Mouse (Mus musculus): ENCODE results near the gene Rnf186. TPM values are rescaled to one million over a fixed set of nuclear protein-coding genes. Genes with fewer than 3 reads are reported as not detected.
A peak's percentile ranks its signal among the peaks of the same experiment; 100 is the strongest.
"Not testable (repeated sequence)": the region's sequence is repeated elsewhere in the genome, so short reads cannot be mapped to it uniquely, and the experiment has no call there.

Rnf186 gene
- polyA plus RNA-seq, 1 experiment from 2014 or later, result 0.29 TPM

DNA sequence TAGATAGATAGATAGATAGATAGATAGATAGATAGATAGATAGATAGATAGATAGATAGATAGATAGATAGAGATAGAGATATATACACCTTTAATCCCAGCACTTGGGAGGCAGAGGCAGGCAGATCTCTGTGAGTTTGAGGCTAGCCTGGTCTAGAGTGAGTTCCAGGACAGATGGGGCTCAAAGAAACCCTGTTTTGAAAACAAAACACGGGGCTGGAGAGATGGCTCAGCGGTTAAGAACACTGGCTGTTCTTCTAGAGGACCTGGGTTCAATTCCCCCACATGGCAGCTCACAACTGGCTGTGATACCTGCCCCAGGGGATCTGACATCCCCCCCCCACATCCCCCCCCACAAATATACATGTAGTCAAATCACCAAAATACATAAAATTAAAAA lies 7.6 kb downstream of the Rnf186 start:
- not testable (repeated sequence) for H3K27ac ChIP-seq (ENCODE audit: low read length); H3K9ac ChIP-seq (ENCODE audit: low read length); ATAC-seq (replicated peaks; ENCODE audit: extremely low read depth, insufficient read depth, low FRiP score); H3K9me3 ChIP-seq (replicated peaks; ENCODE audit: control insufficient read depth, low read length); H3K4me3 ChIP-seq (ENCODE audit: low read length); H3K4me2 ChIP-seq (ENCODE audit: low read depth, low read length); H3K36me3 ChIP-seq (ENCODE audit: control insufficient read depth, insufficient read depth); H3K27me3 ChIP-seq (ENCODE audit: control insufficient read depth, insufficient read depth, low read length)
- peaks cover 20% of the 10 kb centered on the region for H3K4me1 ChIP-seq (ENCODE audit: control insufficient read depth, insufficient read depth, low read length)
- 73% methylated on average over 2 of the region's 2 CpGs for WGBS

DNA sequence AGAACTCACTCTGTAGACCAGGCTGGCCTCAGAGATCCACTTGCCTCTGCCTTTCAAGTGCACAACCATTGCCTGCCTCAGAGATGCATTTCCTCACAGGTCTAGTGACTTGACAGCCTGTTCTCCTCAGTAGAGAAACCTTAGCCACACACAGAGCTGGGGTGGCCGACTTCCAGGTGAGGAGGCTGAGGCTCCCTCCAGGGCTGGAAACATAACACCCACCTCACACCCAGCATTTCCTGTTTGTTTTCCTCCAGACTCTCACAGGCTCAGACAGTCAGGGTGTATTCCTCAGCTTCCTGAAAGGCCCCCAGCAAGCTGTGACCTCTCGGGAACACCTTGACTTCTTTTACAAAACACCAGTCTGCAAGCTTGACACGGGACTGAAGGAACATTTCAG lies 8.3 kb downstream of the Rnf186 start:
- no peak for ATAC-seq (replicated peaks; ENCODE audit: extremely low read depth, insufficient read depth, low FRiP score)
- H3K4me1 ChIP-seq (ENCODE audit: control insufficient read depth, insufficient read depth, low read length), result peaks cover 20% of the 10 kb centered on the region
- no peaks in the 10 kb centered on the region for H3K27me3 ChIP-seq (ENCODE audit: control insufficient read depth, insufficient read depth, low read length)
- 43% methylated on average over 3 of the region's 3 CpGs for WGBS
- no peak overlapping the region for H3K4me3 ChIP-seq (ENCODE audit: low read length)
- no peaks in the 10 kb centered on the region for H3K36me3 ChIP-seq (ENCODE audit: control insufficient read depth, insufficient read depth)
- H3K27ac ChIP-seq (ENCODE audit: low read length), result no peak overlapping the region
- H3K4me2 ChIP-seq (ENCODE audit: low read depth, low read length), result no peak overlapping the region
- H3K9me3 ChIP-seq (replicated peaks; ENCODE audit: control insufficient read depth, low read length), result no peaks in the 10 kb centered on the region
- H3K9ac ChIP-seq (ENCODE audit: low read length), result no peak overlapping the region

DNA sequence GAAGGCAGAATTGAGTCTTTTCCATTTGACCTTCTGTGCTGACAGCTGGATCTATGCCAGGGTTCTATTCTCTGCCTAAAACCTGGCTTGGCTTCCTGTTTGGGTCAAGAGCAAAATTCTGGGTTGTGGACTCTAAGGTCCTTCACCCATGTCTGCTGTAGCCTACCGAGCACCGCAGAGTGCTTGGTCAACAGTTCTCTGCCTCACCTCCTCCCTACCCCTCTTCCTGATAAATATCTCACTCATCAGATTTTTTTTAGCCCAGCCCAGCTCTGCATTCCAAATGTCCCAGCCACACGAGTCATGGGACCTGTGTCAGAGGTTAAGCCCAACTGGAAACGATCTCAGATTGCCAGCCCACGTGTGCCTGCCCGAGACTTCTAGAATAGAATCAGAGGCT lies 9.1 kb downstream of the Rnf186 start:
- Histone ChIP-seq H3K9me3 (replicated peaks; ENCODE audit: control insufficient read depth, low read length) (no peaks in the 10 kb centered on the region), H3K27me3 (ENCODE audit: control insufficient read depth, insufficient read depth, low read length) (no peaks in the 10 kb centered on the region), H3K4me1 (ENCODE audit: control insufficient read depth, insufficient read depth, low read length) (peaks cover 20% of the 10 kb centered on the region), H3K36me3 (ENCODE audit: control insufficient read depth, insufficient read depth) (no peaks in the 10 kb centered on the region), H3K27ac (ENCODE audit: low read length) (no peak overlapping the region), H3K4me3 (ENCODE audit: low read length) (no peak overlapping the region), H3K4me2 (ENCODE audit: low read depth, low read length) (no peak overlapping the region), H3K9ac (ENCODE audit: low read length) (no peak overlapping the region)
- 62% methylated on average over 6 of the region's 6 CpGs for WGBS
- no peak for ATAC-seq (replicated peaks; ENCODE audit: extremely low read depth, insufficient read depth, low FRiP score)

DNA sequence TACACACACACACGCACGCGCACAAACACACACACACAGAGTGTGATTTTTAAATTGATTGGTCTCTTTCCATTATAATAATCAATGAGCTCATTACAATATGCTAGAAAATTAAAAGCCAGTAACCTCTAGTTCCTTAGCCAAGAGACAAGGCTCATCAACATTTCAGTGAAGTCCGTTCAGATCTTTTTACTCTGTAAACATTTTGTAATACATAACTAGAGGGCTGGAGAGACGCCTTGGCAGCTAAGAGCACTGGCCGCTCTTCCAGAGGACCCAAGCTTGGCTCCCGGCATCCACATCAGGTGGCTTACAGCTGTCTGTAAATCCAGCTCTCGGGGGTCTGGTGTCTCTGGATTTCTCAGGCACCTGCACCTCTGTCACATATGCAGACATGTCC lies 13.1 kb downstream of the Rnf186 start:
- 85% methylated on average over 8 of the region's 8 CpGs for WGBS
- Histone ChIP-seq H3K27me3 (ENCODE audit: control insufficient read depth, insufficient read depth, low read length) (no peaks in the 10 kb centered on the region), H3K9ac (ENCODE audit: low read length) (no peak overlapping the region), H3K4me3 (ENCODE audit: low read length) (no peak overlapping the region), H3K4me1 (ENCODE audit: control insufficient read depth, insufficient read depth, low read length) (peaks cover 5% of the 10 kb centered on the region), H3K9me3 (replicated peaks; ENCODE audit: control insufficient read depth, low read length) (0 out of 2 replicates have a peak, but pooled peaks cover 2% of the 10 kb centered on the region), H3K36me3 (ENCODE audit: control insufficient read depth, insufficient read depth) (no peaks in the 10 kb centered on the region), H3K4me2 (ENCODE audit: low read depth, low read length) (no peak overlapping the region), H3K27ac (ENCODE audit: low read length) (no peak overlapping the region)
- no peak for ATAC-seq (replicated peaks; ENCODE audit: extremely low read depth, insufficient read depth, low FRiP score)

DNA sequence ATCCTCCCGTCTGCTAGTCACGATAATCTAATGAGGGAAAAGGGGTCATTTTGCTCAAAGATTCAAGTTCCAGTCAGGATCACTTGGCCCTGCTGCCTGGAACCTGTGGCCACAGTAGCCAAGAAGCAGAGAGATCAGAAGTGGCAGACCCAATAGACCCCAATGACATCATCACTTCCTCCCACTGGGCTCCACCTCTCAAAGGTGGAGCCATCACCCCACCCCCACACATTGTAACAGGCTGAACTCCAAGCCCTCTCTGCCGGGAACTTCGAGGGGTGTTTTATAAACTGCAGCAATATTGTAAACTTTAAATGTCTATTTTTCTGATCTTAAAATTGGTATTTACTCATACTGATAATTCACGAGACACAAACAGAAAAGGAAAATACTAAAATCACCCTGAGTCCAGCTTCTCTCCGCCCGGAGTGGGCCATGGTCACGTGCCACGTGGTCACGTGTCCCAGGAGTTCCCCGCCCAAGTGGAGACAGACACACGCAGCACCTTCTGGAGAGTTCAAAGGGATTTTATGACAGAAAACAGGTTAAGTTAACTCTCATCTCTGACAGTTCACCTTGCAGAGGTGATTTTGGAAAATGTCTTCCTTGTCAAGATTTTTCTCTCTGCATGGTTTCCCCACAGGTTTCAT lies 14.0 kb downstream of the Rnf186 start:
- peak overlapping the region; percentile 1; the same call in 1 of the 2 replicates for H3K4me2 ChIP-seq (ENCODE audit: low read depth, low read length)
- no peak for ATAC-seq (replicated peaks; ENCODE audit: extremely low read depth, insufficient read depth, low FRiP score)
- no peaks in the 10 kb centered on the region for H3K27me3 ChIP-seq (ENCODE audit: control insufficient read depth, insufficient read depth, low read length)
- H3K9ac ChIP-seq (ENCODE audit: low read length), result no peak overlapping the region
- H3K4me1 ChIP-seq (ENCODE audit: control insufficient read depth, insufficient read depth, low read length), result peaks cover 2% of the 10 kb centered on the region
- no peaks in the 10 kb centered on the region for H3K36me3 ChIP-seq (ENCODE audit: control insufficient read depth, insufficient read depth)
- 0 out of 2 replicates have a peak, but pooled peaks cover 2% of the 10 kb centered on the region for H3K9me3 ChIP-seq (replicated peaks; ENCODE audit: control insufficient read depth, low read length)
- H3K4me3 ChIP-seq (ENCODE audit: low read length), result no peak overlapping the region
- 23% methylated on average over 12 of the region's 12 CpGs for WGBS
- no peak overlapping the region for H3K27ac ChIP-seq (ENCODE audit: low read length)

DNA sequence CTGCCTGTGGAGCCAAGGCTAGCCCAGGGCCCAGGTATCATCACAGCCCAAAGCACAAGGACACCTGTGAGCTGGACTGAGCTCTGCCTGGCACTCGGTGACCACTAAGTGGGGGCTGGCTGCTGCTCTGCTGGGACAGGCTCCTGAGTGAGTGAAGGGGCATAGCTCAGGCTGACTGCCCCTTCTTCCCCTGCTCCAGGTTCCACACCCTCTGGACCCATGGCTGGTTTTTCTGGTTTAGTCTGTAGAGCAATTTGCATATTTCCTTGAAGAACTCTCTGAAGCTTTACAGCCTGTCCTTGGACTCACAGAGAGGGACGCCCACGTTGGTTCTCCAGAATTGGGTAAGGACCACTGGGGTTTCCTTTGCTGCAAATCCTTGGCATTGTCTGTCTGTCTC lies 16.5 kb downstream of the Rnf186 start:
- 71% methylated on average over 3 of the region's 3 CpGs for WGBS
- H3K9ac ChIP-seq (ENCODE audit: low read length), result no peak overlapping the region
- H3K27me3 ChIP-seq (ENCODE audit: control insufficient read depth, insufficient read depth, low read length), result no peaks in the 10 kb centered on the region
- no peak overlapping the region for H3K4me3 ChIP-seq (ENCODE audit: low read length)
- no peaks in the 10 kb centered on the region for H3K36me3 ChIP-seq (ENCODE audit: control insufficient read depth, insufficient read depth)
- no peak; the same call in 1 of the 2 replicates for ATAC-seq (replicated peaks; ENCODE audit: extremely low read depth, insufficient read depth, low FRiP score)
- H3K9me3 ChIP-seq (replicated peaks; ENCODE audit: control insufficient read depth, low read length), result 0 out of 2 replicates have a peak, but pooled peaks cover 2% of the 10 kb centered on the region
- 0 out of 2 replicates have a peak, but pooled peaks cover 2% of the 10 kb centered on the region for H3K4me1 ChIP-seq (ENCODE audit: control insufficient read depth, insufficient read depth, low read length)
- H3K4me2 ChIP-seq (ENCODE audit: low read depth, low read length), result no peak overlapping the region
- H3K27ac ChIP-seq (ENCODE audit: low read length), result no peak overlapping the region

DNA sequence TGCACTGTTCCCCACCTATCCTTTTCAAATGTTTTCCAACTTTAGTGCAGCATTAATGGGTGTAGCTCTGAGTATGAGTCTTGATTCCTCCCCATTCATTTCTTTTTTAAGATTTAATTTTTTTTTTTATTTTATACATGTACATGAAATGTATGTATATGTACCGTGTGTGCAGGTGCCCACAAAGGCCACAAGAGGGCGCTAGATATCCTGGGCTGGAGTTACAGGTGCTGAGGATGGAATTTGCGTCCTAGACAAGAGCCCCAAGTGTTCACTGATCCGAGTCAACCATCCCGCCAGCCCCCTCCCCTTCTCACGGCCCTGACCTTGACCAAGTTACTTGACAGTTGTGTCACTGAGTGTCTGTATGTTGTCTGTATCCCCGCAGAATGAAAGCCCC lies 17.8 kb downstream of the Rnf186 start:
- no peak overlapping the region for H3K4me3 ChIP-seq (ENCODE audit: low read length)
- H3K9me3 ChIP-seq (replicated peaks; ENCODE audit: control insufficient read depth, low read length), result 0 out of 2 replicates have a peak, but pooled peaks cover 2% of the 10 kb centered on the region
- H3K4me1 ChIP-seq (ENCODE audit: control insufficient read depth, insufficient read depth, low read length), result 0 out of 2 replicates have a peak, but pooled peaks cover 2% of the 10 kb centered on the region
- H3K9ac ChIP-seq (ENCODE audit: low read length), result no peak overlapping the region
- no peak for ATAC-seq (replicated peaks; ENCODE audit: extremely low read depth, insufficient read depth, low FRiP score)
- no peaks in the 10 kb centered on the region for H3K27me3 ChIP-seq (ENCODE audit: control insufficient read depth, insufficient read depth, low read length)
- H3K27ac ChIP-seq (ENCODE audit: low read length), result no peak overlapping the region
- 73% methylated on average over 7 of the region's 7 CpGs for WGBS
- H3K4me2 ChIP-seq (ENCODE audit: low read depth, low read length), result no peak overlapping the region
- no peaks in the 10 kb centered on the region for H3K36me3 ChIP-seq (ENCODE audit: control insufficient read depth, insufficient read depth)

DNA sequence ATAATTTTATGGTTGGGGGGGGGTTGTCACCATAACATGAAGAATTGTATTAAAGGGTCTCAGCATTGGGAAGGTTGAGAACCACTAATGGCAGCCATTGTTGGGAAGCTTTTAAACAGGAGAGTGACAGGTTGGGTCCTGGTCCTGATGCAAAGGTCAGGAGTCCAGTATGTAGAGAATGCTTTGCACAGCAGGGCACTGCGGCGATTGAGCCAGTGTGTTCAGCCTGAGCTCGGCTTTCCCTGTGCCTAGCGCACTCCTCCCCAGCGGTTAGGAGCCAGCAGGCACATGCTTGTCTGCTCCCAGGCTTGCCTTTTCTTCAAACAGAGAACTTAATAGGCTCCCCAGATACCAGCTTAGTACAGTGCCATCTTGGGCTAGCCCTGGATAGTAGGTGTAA lies 19.4 kb downstream of the Rnf186 start:
- WGBS, result 55% methylated on average over 5 of the region's 5 CpGs
- no peak overlapping the region; the same call in 1 of the 2 replicates for H3K27ac ChIP-seq (ENCODE audit: low read length)

DNA sequence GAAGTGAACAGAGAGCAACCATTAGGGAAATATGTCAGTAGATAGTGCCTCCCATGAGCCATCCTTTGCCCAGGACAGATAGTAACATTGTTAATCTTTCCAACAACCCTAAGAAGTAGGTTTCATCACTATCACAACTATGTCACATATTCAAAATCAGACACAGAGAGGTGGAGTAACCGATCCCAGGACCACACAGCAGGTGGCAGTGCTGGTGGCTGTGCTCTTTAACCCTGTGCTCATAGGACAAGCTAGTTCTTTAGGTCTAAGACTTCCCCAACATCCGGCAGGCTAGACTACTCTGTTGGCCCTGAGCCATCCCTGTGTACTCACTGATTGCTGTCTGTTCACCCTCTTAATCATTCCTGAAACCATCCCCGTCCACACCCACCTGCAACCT lies 27.5 kb downstream of the Rnf186 start:
- Histone ChIP-seq H3K27ac (ENCODE audit: low read length) (no peak overlapping the region), H3K27me3 (ENCODE audit: control insufficient read depth, insufficient read depth, low read length) (no peaks in the 10 kb centered on the region), H3K36me3 (ENCODE audit: control insufficient read depth, insufficient read depth) (peaks cover 7% of the 10 kb centered on the region), H3K4me3 (ENCODE audit: low read length) (no peak overlapping the region), H3K9me3 (replicated peaks; ENCODE audit: control insufficient read depth, low read length) (peaks cover 2% of the 10 kb centered on the region; the same call in 1 of the 2 replicates), H3K4me1 (ENCODE audit: control insufficient read depth, insufficient read depth, low read length) (no peaks in the 10 kb centered on the region), H3K9ac (ENCODE audit: low read length) (no peak overlapping the region), H3K4me2 (ENCODE audit: low read depth, low read length) (no peak overlapping the region)
- ATAC-seq (replicated peaks; ENCODE audit: extremely low read depth, insufficient read depth, low FRiP score), result no peak
- WGBS, result 70% methylated on average over 3 of the region's 3 CpGs

More for the DNA sequence above, 19.4 kb downstream of the Rnf186 start:
- H3K36me3 ChIP-seq (ENCODE audit: control insufficient read depth, insufficient read depth), result no peaks in the 10 kb centered on the region; the same call in 1 of the 2 replicates
- H3K9ac ChIP-seq (ENCODE audit: low read length), result no peak overlapping the region
- 0 out of 2 replicates have a peak, but pooled peaks have one; percentile 30 for ATAC-seq (replicated peaks; ENCODE audit: extremely low read depth, insufficient read depth, low FRiP score)
- H3K9me3 ChIP-seq (replicated peaks; ENCODE audit: control insufficient read depth, low read length), result 0 out of 2 replicates have a peak, but pooled peaks cover 2% of the 10 kb centered on the region
- H3K4me1 ChIP-seq (ENCODE audit: control insufficient read depth, insufficient read depth, low read length), result 0 out of 2 replicates have a peak, but pooled peaks cover 2% of the 10 kb centered on the region
- H3K4me2 ChIP-seq (ENCODE audit: low read depth, low read length), result no peak overlapping the region
- no peak overlapping the region for H3K4me3 ChIP-seq (ENCODE audit: low read length)
- H3K27me3 ChIP-seq (ENCODE audit: control insufficient read depth, insufficient read depth, low read length), result no peaks in the 10 kb centered on the region
